Mouse (Mus musculus) forebrain, embryonic 16.5 days (tissue): ENCODE measurements at regions not wholly inside any gene's neighbourhood (a gene's known extent, or its start where the extent isn't known, plus 50 kb on each side); places are given as distances from the start of the nearest gene placed in this dataset.

Experiments used
- ATAC-seq: fragments of 200-750 bp; cut with Nextera tagmentation; 2 replicates; pipeline ENCODE4 v1.8.0; 2017; ENCODE audit warnings: mild to moderate bottlenecking, moderate library complexity
- H3K27ac ChIP-seq: fragments of 300-500 bp; sonication (generic); 2 replicates; pipeline ENCODE4 v1.5.1; 2014; ENCODE audit warnings: low read length, control low read depth
- H3K27me3 ChIP-seq: fragments of 300-500 bp; sonication (generic); replicated peaks from 2 replicates; pipeline ENCODE4 v1.6.1; 2014; ENCODE audit warnings: low read length; ENCODE audit not compliant: control insufficient read depth, insufficient read depth
- H3K36me3 ChIP-seq: fragments of 300-500 bp; sonication (generic); 2 replicates; pipeline ENCODE4 v1.6.1; 2014; ENCODE audit not compliant: control insufficient read depth, insufficient read depth
- H3K4me1 ChIP-seq: fragments of 300-500 bp; sonication (generic); replicated peaks from 2 replicates; pipeline ENCODE4 v1.6.1; 2014; ENCODE audit warnings: low read length; ENCODE audit not compliant: control insufficient read depth, insufficient read depth
- H3K4me2 ChIP-seq: fragments of 300-500 bp; sonication (generic); 2 replicates; pipeline ENCODE4 v1.6.1; 2014; ENCODE audit warnings: mild to moderate bottlenecking, low read length, control low read depth
- H3K4me3 ChIP-seq: fragments of 300-500 bp; sonication (generic); replicated peaks from 2 replicates; pipeline ENCODE4 v1.5.1; 2014; ENCODE audit warnings: mild to moderate bottlenecking, low read length, control low read depth
- H3K9ac ChIP-seq: fragments of 300-500 bp; sonication (generic); replicated peaks from 2 replicates; pipeline ENCODE4 v1.6.1; 2014; ENCODE audit warnings: low read depth, low read length, control low read depth
- H3K9me3 ChIP-seq: fragments of 300-500 bp; sonication (generic); 2 replicates; pipeline ENCODE4 v1.6.1; 2016; ENCODE audit warnings: low read length; ENCODE audit not compliant: control insufficient read depth
- WGBS: fragments of 180-500 bp; shearing (Covaris S2); extraction: QIAGEN DNeasy Blood & Tissue Kit; methylation state at CpG from one replicate; pipeline ENCODE4 v1.1.7; 2014; 5-methylcytosine and 5-hydroxymethylcytosine counted together

- Histone ChIP-seq H3K27me3 (no peaks in the 10 kb centered on the region), H3K4me1 (no peaks in the 10 kb centered on the region), H3K36me3 (no peaks in the 10 kb centered on the region), H3K9ac (no peak overlapping the region), H3K9me3 (no peaks in the 10 kb centered on the region), H3K27ac (no peak overlapping the region), H3K4me2 (no peak overlapping the region), H3K4me3 (no peak overlapping the region)
- 45% methylated on average over 6 of the region's 6 CpGs for WGBS
- ATAC-seq, result no peak
These were observed 379.7 kb downstream of the H2al1j start for GRCm38 (mm10) chrX:11707330-11707729.

- no peak for ATAC-seq
- H3K4me2 ChIP-seq, result no peak overlapping the region
These were observed 380.7 kb downstream of the H2al1j start for GRCm38 (mm10) chrX:11708325-11708724.

GRCm38 (mm10) chrX:11709326-11709725 is 381.7 kb downstream of the H2al1j start:
- H3K27me3 ChIP-seq, result no peaks in the 10 kb centered on the region
- no peak for ATAC-seq
- H3K4me2 ChIP-seq, result no peak overlapping the region
- H3K27ac ChIP-seq, result no peak overlapping the region
- no peaks in the 10 kb centered on the region for H3K36me3 ChIP-seq
- no peak overlapping the region for H3K9ac ChIP-seq
- H3K9me3 ChIP-seq, result no peaks in the 10 kb centered on the region
- WGBS, result 88% methylated on average over 4 of the region's 4 CpGs
- no peaks in the 10 kb centered on the region for H3K4me1 ChIP-seq
- no peak overlapping the region for H3K4me3 ChIP-seq

More at GRCm38 (mm10) chrX:11708325-11708724, 380.7 kb downstream of the H2al1j start:
- H3K27ac ChIP-seq, result no peak overlapping the region
- no peaks in the 10 kb centered on the region for H3K4me1 ChIP-seq
- no peaks in the 10 kb centered on the region for H3K36me3 ChIP-seq
- H3K9me3 ChIP-seq, result no peaks in the 10 kb centered on the region
- 24% methylated on average over 6 of the region's 6 CpGs for WGBS
- H3K4me3 ChIP-seq, result no peak overlapping the region
- no peak overlapping the region for H3K9ac ChIP-seq
- H3K27me3 ChIP-seq, result no peaks in the 10 kb centered on the region

GRCm38 (mm10) chrX:11713423-11713822 is 385.8 kb downstream of the H2al1j start:
- Histone ChIP-seq H3K27me3 (no peaks in the 10 kb centered on the region), H3K4me3 (no peak overlapping the region), H3K9ac (no peak overlapping the region), H3K9me3 (no peaks in the 10 kb centered on the region), H3K4me2 (no peak overlapping the region), H3K36me3 (no peaks in the 10 kb centered on the region), H3K4me1 (no peaks in the 10 kb centered on the region), H3K27ac (no peak overlapping the region)
- ATAC-seq, result no peak
- WGBS, result 78% methylated on average over 3 of the region's 3 CpGs

- Histone ChIP-seq H3K9me3 (no peaks in the 10 kb centered on the region), H3K27ac (no peak overlapping the region), H3K4me3 (no peak overlapping the region), H3K9ac (no peak overlapping the region), H3K4me2 (no peak overlapping the region), H3K27me3 (no peaks in the 10 kb centered on the region), H3K36me3 (no peaks in the 10 kb centered on the region), H3K4me1 (no peaks in the 10 kb centered on the region)
- 77% methylated on average over 8 of the region's 8 CpGs for WGBS
- no peak for ATAC-seq
These were observed 389.2 kb downstream of the H2al1j start for GRCm38 (mm10) chrX:11716773-11717172.

GRCm38 (mm10) chrX:11718778-11719177 is 391.2 kb downstream of the H2al1j start:
- no peak overlapping the region for H3K27ac ChIP-seq
- H3K4me2 ChIP-seq, result no peak overlapping the region
- H3K27me3 ChIP-seq, result no peaks in the 10 kb centered on the region
- no peak for ATAC-seq
- no peaks in the 10 kb centered on the region for H3K9me3 ChIP-seq
- no peak overlapping the region for H3K4me3 ChIP-seq
- H3K9ac ChIP-seq, result no peak overlapping the region
- WGBS, result 92% methylated on average over 2 of the region's 2 CpGs
- no peaks in the 10 kb centered on the region for H3K36me3 ChIP-seq
- H3K4me1 ChIP-seq, result no peaks in the 10 kb centered on the region

- H3K9me3 ChIP-seq, result no peaks in the 10 kb centered on the region
- H3K4me2 ChIP-seq, result no peak overlapping the region
- no peaks in the 10 kb centered on the region for H3K27me3 ChIP-seq
- 68% methylated on average over 7 of the region's 7 CpGs for WGBS
- no peak overlapping the region for H3K9ac ChIP-seq
- ATAC-seq, result no peak
- no peak overlapping the region for H3K27ac ChIP-seq
- no peaks in the 10 kb centered on the region for H3K36me3 ChIP-seq
- no peaks in the 10 kb centered on the region for H3K4me1 ChIP-seq
- H3K4me3 ChIP-seq, result no peak overlapping the region
These were observed 392.9 kb downstream of the H2al1j start for GRCm38 (mm10) chrX:11720517-11720916.

- H3K4me2 ChIP-seq, result no peak overlapping the region
- no peaks in the 10 kb centered on the region for H3K9me3 ChIP-seq
- H3K9ac ChIP-seq, result no peak overlapping the region
- H3K36me3 ChIP-seq, result no peaks in the 10 kb centered on the region
- no peaks in the 10 kb centered on the region for H3K27me3 ChIP-seq
- WGBS, result 72% methylated on average over 4 of the region's 4 CpGs
- H3K4me1 ChIP-seq, result no peaks in the 10 kb centered on the region
- no peak overlapping the region for H3K4me3 ChIP-seq
- no peak for ATAC-seq
- H3K27ac ChIP-seq, result no peak overlapping the region
These were observed 395.1 kb downstream of the H2al1j start for GRCm38 (mm10) chrX:11722730-11723129.

GRCm38 (mm10) chrX:11724718-11725117 is 397.1 kb downstream of the H2al1j start:
- 93% methylated on average over 8 of the region's 8 CpGs for WGBS
- Histone ChIP-seq H3K27ac (no peak overlapping the region), H3K4me3 (no peak overlapping the region), H3K27me3 (no peaks in the 10 kb centered on the region), H3K9me3 (no peaks in the 10 kb centered on the region), H3K36me3 (no peaks in the 10 kb centered on the region), H3K4me1 (no peaks in the 10 kb centered on the region), H3K9ac (no peak overlapping the region), H3K4me2 (no peak overlapping the region)
- no peak for ATAC-seq

- ATAC-seq, result no peak
- Histone ChIP-seq H3K4me2 (no peak overlapping the region), H3K9ac (no peak overlapping the region), H3K9me3 (no peaks in the 10 kb centered on the region), H3K4me3 (no peak overlapping the region), H3K27me3 (no peaks in the 10 kb centered on the region), H3K27ac (no peak overlapping the region), H3K4me1 (no peaks in the 10 kb centered on the region), H3K36me3 (no peaks in the 10 kb centered on the region)
- 39% methylated on average over 8 of the region's 8 CpGs for WGBS
These were observed 399.1 kb downstream of the H2al1j start for GRCm38 (mm10) chrX:11726524-11727231.
